Mouse (Mus musculus): ENCODE results near the gene Pde3a.

Pde3a gene

DNA sequence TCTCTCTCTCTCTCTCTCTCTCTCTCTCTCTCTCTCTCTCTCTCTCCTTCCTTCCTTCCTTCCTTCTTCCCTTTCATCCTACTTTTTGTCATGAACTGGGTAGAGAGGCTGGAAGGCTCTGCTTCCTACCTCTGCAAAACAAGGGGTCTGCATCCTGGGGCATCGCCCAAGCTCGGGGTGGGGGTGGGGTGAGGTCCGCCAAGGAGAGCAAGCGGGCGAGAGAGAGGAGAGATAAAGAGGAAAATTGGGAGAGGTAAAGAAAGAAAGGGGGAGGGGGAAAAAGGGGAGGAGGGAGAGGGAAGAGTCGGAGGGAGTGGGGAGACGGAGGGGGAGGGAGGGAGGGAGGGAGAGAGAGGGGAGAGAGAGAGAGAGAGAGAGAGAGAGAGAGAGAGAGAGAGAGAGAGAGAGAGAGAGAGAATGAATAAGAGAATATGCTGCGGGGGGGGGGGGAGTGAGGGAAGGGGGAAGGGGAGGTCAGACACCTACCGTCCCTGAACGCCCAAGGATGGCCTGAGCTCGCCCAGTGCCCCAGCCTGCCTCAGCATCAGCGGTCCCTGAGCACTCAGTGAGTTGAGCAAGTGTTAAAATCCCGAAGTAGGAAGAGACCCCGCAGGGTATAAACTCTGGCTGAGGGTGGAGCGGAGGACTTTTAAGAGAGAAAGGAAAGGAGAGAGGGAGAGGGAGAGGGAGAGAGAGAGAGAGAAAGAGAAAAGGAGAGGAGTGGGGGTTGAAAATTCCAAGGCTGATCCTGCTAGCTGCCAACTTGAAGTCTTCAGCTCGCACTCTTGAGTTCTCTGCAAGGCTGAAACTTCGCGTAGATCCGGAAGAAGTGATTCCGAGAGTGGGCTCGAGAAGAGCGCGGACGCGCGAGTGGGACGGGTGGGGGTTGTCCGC, at the start of gene Pde3a:
Pde3a (plus strand) TSS at position 579 of the 894 bp plus-strand sequence.
- no peak for DNase-seq

DNA sequence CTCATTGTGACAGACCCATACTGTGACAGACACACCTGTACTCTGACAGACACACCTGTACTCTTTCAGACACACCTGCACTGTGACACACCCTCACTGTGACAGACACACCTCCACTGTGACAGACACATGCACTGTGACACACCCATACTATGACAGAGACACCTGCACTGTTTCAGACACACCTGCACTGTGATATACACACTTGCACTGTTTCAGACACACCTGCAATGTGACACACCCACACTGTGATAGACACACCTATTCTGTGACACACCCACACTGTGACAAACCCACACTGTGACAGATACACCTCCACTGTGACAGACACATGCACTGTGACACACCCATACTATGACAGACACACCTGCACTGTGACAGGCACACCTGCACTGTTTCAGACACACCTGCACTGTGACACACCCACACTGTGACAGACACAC, 48.9 kb upstream of the Pde3a start:
- no peak for DNase-seq

DNA sequence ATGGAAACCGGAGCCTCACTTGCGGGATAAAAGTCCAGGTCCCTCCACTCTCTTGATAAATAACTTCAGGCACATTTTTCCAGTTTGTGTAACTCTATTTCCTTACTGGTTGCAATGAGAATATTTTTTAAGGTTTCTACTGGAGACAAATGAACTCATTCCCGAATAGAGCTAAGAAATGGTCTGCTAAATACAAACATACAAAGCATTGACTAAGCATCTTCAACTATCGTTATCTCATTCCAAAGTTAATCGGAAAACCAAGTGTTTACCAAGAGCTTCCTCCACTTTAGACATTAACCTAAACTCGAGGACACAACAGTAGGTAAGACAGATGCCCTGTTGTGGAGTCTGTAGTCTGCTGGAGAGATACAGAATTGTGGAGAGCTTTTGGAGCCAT, 41.5 kb upstream of the Pde3a start:
- DNase-seq, result no peak

DNA sequence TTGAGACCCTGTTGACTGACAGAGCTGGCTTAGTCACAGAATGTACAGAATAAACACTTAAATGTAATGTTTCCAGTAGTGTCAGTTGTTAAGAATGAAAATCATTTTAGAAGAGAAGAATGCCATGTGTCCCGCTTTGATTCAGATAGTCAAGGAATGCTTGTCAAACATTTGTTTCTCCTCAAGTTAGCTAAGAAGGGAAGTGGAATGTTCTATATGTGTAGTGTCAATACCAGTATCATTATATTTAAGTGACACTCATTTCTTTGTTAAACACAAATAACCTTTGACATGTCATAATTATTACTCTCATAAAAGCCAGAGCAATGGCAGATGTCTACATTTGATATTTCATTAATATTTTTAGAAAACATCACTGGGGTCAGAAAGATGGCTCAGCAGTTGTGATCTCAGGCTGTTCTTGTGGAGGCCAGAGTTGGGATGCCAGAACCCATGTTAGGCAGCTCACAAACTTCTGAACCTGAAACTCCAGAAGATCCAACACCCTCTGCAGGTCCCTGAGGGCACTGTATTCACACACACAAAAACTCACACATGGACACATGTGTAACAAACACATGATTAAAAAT, 40.7 kb upstream of the Pde3a start:
- no peak for DNase-seq

DNA sequence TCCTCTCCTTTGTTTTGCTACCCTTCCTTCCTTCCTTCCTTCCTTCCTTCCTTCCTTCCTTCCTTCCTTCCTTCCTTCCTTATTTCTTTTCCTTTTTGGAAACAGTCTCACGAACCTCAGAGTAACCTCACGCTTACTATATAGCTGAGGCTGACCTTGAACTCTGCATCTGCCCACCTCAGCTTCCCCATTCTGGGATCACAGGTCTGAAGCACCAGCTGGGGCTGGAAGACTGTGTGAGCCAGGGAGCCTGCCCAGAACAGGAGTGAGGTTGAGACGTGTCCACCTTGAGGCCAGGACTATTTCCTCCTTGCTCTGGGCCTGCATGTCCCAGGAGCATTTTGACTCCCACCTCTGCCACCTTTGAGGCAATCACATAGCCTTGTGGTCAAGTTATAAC, 39.0 kb upstream of the Pde3a start:
- no peak for DNase-seq

DNA sequence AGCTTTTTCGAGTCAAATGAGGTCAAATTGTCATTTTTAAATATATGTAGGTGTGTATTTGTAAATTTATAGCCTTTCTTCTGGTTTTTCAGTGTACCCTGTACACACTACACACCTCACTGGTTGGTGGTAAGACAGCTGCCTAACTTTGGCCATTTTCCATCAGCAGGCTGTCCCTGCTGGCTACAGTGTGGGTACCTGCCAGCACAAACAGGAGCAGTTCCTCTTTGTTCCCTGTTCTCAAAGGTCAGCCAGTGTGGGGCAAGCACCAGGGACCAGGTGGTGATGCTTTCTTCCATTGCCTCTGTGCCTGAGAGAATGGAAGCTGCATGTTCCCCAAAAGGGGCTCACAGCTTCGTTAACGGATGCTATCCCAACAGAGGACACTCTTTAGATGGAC, 28.0 kb upstream of the Pde3a start:
- no peak for DNase-seq

DNA sequence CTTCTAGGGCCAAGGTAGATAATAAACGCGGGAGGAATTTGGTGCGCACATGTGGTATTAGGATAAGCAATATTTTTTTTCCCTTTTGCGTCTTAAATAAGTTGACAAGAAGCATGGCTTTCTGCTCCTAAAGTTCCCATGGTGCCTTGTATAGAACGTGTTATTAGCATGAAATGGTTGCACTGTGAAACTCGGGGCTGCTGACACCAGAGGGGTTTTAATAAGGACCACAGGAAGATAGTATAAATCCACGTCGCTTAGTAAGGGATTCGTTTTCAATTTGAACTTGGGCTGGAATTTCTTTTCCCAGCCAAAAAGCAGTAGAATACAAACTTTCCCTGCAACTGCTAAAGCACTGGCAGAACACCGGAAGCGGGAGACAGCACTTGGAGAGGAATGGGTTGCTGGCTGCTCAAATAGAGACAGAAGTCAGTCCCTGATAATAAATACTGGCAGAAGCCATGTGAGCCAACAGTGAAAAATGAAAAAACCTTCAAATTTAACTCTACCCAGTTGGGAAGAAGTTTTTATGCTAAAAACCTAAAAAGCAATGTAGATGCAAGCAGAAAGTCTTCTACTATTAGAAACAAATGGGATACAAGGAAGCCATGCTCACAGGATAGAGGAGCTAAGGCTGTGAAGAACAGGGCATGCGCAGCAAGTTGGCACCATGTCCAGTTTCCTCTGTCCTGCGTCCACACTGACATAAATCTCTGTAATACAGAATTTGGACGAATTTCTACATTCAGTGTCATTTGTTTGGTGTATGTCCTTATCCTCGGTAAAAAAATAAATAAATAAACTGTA, 22.0 kb upstream of the Pde3a start:
- no peak for DNase-seq

DNA sequence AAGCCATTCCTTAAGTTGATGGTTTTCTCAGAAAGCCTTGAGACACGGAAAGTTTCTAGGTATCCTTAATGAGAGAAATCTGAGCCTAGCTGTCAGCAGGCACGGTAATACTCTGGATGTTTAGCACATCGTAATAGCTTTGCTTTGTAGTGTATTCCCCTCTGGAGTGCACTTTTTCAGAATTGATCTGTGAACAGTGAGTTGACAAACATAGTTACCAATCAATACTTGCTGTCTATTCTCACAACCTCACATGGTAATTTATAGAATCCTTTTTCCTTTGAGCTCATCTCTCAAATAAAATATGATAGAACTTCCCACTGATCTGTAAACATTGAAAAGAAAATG, 21.4 kb upstream of the Pde3a start:
- no peak for DNase-seq

DNA sequence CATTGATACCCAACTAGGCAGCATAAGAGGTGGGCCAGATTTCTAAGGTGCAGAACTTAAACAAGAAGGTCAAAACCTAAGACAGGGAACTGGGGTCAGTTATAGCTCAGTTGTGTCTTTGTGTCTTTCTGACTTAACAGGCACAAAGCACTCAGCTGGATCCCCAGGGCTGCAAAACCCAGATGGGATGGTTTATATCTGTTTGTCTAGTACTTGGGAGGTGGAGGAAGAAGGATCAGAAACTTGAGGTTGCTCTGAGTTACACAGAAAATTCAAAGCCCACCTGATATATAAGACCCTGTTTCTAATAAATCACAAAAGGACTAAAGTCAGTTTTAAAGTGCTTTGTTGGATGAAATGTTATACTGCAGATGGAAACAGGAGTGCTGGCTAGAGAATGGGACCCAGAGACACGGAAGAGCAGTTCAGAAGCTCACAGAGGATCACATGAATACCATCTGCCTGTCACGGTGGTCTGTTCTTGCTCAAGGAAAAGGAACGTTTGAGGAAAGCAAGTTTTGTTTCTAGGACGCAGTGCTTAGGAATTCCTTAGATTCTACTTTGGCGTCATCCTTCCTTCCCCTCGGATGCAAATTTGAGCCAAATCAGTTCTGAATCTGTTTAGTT, 16.2 kb upstream of the Pde3a start:
- no peak for DNase-seq

DNA sequence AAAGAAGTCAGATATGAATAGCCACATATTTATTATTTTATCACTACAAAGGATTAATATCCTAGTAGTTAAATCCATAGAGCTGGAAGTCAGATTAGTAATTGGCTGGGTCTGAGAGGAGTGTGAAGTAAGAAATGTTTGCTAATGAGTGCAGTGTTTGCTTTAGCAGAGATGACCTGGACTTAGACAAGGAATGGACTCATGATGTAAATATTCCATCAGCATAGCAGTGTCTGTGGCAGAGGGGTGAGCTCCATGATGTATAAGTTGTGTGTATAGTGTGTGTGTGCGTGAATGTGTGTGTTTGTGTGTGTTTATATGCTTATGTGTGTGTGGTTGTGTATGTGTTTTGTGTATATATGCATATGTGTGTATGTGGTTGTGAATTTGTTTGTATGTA, 7.3 kb upstream of the Pde3a start:
- no peak for DNase-seq

DNA sequence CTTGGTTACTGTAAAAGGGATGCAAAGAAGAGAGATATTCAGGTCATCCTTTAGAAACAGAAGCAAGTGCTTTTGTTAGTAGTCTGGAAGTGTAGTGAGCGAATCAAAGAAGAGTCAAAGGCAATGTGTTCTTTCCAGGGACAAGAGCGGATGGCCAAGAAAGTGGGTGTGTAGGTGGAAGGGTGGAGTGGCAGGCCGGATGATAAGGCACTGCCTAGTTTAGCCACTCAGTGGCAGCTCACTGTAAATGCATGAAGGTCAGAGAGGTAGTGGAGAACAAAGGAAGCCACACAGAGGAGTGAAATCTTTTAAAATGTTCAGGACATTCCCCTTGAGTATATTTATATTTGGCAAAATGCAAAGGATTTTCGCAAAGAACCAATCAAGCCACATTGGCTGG, 4.0 kb upstream of the Pde3a start:
- DNase-seq, result no peak

DNA sequence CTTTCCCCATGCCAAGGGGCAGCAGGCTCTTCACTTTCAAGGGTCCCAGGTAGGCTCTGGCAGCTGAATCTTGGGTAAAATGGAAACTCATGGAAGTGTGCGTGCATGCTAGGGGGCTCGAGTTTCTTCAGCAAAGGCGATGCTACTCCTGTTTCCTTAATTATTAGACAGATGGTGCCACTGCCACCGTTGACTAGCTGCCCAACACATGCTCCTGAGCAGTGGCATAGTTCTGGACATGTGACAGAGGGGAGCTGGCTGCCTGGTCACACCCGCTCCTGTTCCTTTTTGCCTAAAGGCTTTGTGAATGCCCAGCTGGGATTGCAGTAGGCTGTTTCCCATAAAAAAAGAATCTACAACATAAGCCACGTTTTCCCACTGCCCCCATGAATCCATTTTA, 2.7 kb upstream of the Pde3a start:
- no peak for DNase-seq

DNA sequence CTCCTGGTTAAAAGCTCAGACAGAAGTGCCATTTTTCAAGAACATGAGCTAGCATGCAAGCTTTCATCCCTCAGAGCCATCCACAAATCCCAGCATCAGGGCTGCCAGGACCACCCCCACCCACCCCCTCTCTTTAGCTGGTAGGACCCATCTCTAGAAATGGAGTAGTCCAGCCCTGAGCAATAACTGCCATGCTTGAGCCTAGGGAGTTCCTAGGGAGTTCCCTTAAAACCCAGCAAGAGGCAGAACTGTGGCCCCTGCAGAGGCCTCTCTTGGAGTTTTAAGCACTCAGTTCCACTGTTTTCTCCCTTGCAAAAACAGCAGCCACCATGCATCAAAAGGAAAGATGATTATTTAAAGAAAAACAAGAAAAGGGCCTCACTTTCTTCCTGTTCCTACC, 988 bp upstream of the Pde3a start:
- no peak for DNase-seq

DNA sequence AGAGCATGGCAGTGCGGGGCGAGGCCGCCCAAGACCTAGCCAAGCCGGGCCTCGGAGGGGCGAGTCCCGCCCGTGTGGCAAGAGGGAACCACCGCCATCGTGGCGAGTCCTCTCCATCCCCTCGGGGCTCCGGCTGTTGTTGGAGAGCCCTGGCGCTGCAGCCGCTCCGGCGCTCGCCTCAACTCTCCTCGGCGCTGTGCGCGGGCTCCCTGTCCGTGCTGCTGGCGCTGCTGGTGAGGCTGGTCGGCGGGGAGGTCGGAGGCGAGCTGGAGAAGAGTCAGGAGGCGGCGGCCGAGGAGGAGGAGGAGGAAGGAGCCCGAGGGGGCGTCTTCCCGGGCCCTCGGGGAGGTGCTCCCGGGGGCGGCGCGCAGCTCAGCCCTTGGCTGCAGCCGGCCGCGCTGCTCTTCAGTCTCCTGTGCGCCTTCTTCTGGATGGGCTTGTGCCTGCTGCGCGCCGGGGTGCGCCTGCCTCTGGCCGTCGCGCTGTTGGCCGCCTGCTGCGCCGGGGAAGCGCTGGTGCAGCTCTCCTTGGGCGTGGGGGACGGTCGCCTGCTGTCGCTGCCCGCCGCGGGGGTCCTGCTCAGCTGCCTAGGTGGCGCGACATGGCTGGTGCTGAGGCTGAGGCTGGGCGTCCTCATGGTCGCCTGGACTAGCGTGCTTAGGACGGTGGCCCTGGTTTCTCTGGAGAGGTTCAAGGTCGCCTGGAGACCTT, 671 bp downstream of the Pde3a start:
- peak; percentile 1 for DNase-seq

DNA sequence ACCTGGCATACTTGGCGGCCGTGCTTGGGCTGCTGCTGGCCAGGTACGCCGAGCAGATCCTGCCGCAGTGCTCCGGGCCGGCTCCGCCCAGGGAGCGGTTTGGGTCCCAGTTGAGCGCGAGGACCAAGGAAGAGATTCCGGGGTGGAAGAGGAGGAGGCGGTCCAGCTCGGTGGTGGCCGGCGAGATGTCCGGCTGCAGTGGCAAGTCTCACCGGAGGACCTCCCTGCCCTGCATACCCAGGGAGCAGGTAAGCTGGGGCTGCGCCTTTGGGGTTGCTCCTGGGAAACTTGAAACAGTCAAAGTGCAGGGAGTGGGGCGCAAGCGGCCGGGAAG, 1.2 kb downstream of the Pde3a start:
- no peak for DNase-seq

DNA sequence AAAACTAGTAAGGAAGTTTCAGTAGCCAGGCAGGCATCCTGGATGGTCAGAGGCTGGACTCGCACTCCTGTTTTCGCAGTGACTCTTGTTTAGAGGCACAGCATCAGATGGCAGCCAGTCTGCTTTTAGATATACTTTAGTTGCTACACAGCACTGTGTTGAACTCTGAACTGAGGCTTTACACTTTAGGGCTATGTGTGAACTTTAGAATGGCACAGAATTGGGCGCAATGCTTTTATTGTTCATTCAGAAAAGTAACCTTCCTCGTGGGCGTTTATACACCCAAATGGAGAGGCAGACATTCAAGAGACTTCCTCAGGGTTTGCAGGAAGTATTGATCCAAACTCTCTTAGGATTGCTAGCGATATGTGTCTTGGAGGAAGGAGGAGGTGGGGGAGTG, 1.9 kb downstream of the Pde3a start:
- DNase-seq, result no peak

DNA sequence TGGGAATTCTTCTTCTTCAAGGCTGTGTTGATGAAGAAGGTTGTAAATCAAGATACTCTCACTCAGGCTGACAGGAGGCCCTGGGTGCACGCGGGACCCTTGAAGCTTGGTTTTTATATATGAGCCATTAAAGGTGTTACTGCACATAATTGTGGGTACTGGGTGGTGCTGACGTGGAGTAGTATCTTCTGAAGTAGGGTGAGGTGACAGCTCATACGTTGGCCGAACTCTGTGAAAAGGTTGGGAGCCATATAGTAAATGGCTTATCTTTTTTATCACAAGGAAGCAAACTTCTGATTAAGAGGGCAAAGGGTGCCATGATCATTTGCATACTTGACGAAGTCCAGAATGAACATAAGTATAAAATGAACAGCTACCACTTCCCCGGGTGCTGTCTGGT, 3.5 kb downstream of the Pde3a start:
- DNase-seq, result no peak

DNA sequence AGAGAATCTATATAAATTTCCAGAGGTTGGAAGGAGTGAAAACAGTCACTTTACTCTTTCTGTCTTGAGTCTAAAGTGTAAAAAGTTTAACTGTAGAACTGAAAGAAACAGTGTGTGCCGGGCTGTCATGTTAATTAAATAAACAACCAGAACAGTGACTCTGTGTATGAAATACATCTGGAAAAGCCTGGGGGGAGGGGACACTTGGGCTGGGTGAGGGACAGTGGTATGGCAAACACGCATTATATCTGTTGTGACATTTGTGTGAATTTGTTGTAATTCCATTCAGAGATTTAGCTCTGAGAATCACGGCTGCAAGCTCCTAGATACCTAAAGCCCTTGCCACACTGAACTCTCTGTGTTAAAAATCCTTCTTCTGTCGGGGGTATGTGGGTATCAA, 5.9 kb downstream of the Pde3a start:
- DNase-seq, result no peak

DNA sequence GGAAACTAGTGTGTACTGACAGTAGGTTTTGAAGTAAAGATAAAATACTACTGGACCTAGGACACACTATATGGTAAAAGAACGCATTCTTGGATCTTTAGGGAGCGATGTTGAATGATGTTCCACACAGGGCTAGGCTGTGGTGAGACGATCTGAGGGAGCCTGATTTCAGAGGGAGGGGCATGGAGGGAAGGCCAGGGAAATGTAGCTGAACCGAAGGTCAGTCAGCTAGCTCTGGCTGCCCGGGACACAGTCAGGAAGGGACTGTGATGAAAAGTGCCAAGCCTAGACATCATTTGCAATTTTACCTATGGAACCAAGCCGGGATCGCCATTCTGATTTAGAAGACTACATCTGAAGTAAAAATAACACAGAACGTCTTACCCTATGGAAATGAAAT, 7.8 kb downstream of the Pde3a start:
- DNase-seq, result no peak

DNA sequence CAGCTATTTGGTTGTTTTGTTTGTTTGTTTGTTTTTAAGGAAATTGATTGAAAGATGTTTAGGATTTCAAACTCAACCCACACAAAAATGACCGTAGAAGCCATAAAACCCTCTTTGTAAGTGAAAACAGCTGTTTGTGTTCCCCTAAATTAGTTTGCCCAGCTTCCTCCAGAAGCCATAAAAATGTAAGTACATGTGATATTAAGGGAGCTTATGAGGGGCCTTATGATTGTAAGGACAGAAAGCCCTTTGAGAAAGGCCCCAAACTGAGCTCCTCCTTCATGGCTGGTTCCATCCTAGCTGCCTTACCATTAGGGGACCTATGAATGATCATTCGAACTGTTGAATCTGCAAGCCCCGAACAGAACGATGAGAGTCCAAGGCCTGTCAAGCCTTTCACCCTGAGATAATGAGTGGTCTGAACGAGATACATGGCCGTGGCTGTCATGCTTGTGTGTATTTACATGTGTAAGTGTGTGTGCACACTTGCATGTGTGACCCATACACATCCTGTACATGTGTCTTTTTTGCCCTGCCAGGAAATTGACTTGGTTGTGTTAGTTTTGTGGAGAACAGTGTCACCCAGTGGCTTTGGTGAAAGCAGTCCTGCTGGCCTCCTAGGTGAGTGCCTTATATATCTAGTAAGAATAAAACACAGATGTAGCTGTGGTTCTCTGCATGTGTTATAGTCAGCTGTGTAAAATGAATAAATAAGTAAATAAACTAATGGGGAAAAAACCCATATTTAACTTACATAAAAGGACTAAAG, 8.5 kb downstream of the Pde3a start:
- DNase-seq, result no peak

DNA sequence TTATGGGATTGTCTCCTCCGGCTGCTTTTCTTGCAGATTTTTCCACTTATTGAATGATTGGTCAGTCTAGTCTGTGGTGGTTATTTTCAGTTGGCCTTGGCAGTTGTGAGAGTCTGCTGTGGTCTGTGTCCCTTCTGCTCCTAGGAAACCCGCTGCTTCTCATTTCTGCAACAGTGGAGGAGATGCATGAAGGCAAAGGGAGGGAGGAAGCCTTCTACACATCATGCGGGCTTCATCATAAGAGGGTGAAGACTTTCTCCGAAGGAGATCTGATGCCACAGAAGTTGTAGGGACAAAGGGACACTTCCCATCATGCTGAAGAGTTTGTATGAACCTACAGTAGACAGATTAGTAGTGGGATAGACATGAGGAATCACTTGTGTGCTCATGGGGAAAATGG, 16.2 kb downstream of the Pde3a start:
- no peak for DNase-seq

DNA sequence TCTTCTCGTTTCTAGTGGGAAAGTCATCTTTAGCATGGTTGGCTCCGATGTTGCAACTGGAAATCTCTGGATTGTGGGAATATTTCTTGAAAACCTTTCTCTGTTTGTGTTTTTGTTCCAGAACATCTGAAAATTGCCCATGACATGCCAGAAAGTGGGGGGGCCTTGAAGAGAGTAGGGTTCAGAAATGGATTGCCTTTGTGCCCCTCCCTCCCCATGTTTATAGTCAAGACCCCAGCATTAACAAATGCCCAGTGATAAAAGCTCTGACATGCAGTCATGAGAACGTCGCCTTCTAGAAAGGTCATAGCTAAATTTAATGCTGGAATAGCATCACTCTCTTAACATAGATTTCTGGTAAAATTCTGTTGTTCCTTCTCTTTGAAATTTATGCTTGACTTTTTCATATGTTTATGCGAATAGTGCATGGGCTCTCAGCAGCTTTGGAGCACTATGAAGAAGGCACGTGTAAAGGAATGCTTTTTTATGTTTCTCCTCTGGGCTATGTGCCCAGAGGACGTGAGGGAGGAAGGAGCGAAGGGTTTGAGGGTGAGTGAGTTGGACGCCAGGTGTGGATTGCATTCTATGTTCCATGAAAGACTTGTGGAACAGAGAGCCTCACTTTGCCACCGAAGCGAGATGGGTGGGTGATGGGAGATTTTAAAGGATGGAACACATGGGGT, 19.0 kb downstream of the Pde3a start:
- DNase-seq, result no peak
